Mouse (Mus musculus) megakaryocyte, embryonic 14.5 days (primary cell): ENCODE data around the gene Grm8.

ENCODE experiments used
- FLI1 ChIP-seq: IDR thresholded peaks from 2 replicates; pipeline ENCODE4 v1.6.1; 2012; ENCODE audit warnings: low read length, inconsistent platforms, mixed read lengths
- GATA1 ChIP-seq: IDR thresholded peaks from 3 replicates; pipeline ENCODE4 v1.6.1; 2012; ENCODE audit warnings: mixed read lengths, low read length, inconsistent platforms, borderline replicate concordance

DNA sequence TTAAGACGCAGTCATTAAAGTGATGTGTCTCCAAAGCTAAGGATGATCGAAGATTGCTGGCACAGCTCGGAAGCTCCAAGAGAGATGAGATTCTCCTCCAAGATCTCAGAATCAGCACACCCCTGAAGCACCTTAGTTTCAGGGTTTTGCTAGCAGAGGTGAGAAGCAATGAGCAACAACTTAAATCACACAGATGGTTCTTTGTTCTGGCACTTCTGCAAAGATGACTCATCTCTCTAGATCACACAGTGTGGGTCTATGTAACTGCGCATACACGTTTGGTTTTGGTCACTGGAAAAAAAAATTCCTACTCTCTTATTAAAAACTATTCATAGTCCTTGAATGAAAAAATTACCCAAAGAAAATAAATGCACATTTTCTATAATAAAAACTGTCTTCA, 157.6 kb downstream of the Grm8 start:
- TF ChIP-seq FLI1 (no peak), GATA1 (no peak)
